Mouse (Mus musculus) layer of hippocampus, adult 9-10 months (tissue): ENCODE data around the gene Hps4.

ENCODE experiments used
- DNase-seq: peaks from one replicate; pipeline ENCODE4 v3.0.0; 2022; ENCODE audit warnings: low spot score

Hps4 gene

GRCm38 (mm10) chr5:112324637-112325545 lies 18.0 kb upstream of the Hps4 start:
- no peak for DNase-seq

DNA sequence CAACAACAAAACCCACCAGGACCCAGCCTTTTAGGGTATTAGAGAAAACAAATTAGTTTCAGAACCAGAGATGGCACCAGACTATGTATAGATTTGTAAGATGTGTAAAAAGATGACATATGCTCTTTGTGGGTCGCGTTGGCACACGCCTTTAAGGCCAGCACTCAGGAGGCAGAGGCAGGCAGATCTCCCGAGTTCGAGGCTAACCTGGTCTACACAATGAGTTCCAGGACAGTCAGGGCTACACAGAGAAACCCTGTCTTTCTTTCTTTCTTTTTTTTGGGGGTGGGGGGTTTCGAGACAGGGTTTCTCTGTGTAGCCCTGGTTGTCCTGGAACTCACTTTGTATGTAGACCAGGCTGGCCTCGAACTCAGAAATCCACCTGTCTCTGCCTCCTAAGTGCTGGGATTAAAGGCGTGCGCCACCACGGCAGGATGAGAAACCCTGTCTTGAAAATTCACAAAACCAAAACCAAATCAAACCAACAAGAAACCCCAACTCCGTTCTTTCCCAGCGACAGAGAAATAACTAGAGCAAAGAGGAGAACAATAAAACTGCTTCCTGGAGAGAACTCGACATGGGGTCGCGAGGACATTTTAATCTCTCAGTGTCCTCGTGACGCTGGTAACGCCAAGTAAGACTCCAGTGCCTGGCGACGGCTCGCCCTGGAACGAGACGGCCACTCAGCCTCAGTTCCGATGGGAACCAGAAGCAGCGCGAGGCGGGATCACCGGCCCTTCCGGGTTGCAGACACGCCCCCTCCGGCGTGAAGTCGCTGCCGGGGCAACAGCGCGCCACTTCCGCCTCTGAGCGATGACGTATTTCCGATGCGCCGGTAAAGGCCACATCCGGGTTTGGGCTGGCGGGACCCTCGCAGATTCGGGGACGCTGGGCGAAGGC lies 17.1 kb upstream of the Hps4 start, which contains the start of gene Tfip11:
Gene Tfip11 (plus strand): TSS at position 813 of the 900 bp plus-strand sequence.
- DNase-seq: peak; percentile 87

DNA sequence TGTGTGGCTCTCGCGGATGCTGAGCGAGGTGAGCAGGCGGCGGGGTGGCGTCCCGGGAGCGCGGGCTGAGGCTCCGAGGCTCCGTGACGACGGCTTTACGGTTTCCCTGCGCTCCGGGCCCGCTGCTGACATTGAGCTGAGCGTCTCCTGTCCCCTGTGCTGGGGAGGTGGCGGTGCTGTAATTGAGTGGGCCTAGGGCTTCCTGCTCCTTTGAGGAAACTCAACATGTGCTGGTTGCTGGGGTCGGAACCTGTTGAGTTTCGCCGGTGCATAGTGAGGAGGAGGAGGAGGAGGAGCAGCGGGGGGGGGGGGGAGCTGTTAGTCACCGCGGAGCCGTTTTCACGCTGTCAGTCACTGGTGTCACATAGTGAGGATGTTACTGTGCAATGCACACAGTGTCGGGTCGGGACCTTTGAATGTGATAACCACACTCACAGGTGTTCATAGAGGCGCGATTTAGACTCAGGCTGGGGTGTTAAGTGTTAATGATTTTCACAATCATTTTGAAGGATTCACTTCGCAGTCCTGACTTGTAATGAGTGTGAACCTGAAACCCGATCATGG lies 16.4 kb upstream of the Hps4 start:
- no peak for DNase-seq

DNA sequence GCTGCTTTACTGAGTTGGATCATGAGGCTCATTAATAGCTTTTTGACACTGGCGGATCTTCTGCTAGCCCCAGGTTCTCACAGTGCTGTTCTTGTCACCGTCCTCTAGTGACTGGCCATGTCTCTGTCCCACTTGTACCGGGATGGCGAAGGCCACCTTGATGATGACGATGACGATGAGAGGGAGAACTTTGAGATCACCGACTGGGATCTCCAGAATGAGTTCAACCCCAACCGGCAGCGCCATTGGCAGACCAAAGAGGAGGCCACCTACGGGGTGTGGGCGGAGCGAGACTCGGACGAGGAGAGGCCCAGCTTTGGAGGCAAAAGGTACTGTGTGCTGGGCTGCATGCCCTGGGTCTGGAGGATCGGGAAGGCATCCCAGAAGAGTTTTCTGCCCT lies 15.0 kb upstream of the Hps4 start:
- DNase-seq: no peak

GRCm38 (mm10) chr5:112329805-112330564 lies 12.9 kb upstream of the Hps4 start:
- no peak for DNase-seq

DNA sequence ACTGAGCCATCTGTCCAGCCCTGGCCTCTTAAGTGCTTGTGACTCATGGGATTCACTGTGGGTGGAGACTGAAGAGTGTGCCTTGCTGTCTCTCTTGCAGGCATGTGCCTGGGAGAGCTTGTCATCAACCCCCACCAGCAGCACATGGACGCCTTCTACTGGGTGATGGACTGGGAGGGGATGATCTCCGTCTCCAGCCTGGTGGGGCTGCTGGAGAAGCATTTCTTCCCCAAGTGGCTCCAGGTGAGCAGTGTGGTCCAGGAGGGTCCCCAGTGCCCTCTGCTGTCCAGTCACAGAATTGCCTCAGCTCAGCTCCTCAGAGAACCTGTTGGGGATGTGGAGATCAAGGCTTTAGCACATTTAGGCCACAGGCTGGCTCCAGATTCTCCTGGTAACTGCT lies 7.4 kb upstream of the Hps4 start:
- DNase-seq: no peak

DNA sequence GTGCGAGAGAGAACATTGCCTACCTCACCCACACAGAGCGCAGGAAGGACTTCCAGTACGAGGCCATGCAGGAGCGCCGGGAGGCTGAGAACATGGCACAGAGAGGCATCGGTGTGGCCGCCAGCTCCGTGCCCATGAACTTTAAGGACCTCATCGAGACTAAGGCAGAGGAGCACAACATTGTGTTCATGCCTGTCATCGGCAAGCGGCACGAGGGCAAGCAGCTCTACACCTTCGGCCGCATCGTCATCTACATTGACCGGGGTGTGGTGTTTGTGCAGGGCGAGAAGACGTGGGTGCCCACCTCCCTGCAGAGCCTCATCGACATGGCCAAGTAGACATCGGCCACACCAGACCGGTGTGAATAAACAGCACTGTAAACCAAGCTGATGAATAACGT lies 5.9 kb upstream of the Hps4 start:
- no peak for DNase-seq

DNA sequence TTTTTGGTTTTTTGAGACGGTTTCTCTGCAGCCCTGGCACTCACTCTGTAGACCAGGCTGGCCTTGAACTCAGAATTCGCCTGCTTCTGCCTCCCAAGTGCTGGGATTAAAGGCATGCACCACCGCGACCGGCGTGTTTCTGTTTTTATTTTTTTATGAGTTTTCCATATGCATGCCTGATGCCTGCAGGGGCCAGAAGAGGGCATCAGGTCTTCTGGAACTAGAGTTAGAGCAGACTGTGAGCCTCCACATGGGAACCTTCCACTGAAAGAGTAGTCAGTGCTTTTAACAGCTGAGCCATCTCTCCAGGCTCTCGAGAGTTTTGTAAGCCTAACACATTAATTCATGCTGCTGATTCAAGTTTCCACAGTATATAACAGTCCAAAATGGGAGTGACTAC lies 3.7 kb upstream of the Hps4 start:
- DNase-seq: no peak

GRCm38 (mm10) chr5:112343205-112343595 lies 317 bp downstream of the Hps4 start:
- DNase-seq: no peak

DNA sequence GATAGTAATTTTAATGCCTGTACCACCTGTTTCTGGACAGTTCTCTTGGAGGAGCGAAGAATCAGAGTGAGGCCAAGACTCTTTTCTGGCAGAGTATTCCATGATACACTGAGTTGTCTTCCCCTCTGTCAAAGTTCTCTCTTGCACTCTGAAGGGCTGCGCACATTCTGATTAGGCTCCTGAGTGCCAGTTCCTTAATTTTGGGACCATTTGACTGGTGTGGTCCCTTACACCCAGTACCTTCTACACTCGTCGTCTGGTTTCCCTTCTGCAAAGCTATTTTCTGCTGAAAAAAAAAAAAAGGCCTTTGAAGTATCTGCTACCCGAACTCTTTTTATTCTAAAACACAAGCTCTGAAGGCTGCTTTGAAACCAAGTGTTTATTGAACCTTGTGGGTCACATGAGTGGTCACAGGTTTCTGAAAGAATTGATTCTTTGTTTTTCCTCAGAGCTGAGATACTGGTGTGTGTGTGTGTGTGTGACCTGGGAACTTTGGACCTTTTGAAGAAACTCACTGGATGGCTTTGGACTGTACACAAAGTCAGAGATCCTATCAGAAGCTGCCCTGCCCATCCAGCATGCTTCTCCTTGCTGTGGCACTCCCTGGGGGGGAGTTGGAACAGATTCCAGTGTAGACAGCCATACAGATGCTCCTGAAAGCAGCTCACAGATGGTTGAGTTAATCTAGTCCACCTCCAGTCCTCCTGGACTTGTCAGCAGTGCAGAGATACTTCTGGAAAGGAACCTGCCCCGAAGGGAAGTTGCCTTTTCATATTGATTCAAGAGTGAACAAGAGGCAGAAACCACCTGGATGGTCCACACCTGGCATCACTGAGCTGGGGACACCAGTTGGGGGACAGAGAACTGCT lies 1.4 kb downstream of the Hps4 start:
- peak; percentile 54 for DNase-seq

DNA sequence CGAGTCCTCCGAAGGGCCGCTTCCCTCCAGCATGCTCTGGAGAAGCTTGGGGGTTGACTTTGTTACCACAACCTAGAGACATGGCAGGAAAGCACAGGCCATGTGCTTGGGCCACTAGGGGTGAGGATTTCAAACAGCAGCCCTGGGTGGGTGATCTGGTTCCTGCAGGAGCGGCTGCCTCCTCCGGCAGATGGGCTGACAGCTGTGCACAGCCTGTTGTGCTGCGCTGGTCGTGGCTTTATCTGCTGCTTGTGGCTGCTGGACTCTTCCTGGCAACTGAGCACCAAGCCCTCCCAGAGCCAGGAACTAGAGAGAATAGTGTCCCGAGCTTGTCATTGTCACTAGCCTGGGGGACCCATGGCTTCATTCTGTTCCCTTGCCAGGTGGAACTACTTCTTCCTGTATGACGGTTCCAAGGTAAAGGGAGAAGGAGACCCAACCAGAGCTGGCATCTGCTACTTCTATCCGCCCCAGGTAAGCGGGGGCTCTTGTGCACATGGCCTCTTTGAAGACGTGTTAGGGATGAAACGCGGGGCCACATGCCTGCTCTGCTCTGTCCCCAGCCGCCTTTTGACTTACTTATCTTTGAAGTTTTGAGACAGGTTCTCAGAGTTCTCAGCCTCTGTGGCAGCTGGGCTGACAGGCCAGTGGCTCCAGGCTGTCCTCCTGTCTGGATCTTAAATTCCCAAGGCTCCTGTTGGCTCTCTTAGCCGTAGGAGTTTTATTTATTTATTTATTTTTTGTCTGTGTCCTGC lies 3.5 kb downstream of the Hps4 start:
- no peak for DNase-seq

GRCm38 (mm10) chr5:112349169-112349568 lies 6.3 kb downstream of the Hps4 start:
- DNase-seq: no peak

DNA sequence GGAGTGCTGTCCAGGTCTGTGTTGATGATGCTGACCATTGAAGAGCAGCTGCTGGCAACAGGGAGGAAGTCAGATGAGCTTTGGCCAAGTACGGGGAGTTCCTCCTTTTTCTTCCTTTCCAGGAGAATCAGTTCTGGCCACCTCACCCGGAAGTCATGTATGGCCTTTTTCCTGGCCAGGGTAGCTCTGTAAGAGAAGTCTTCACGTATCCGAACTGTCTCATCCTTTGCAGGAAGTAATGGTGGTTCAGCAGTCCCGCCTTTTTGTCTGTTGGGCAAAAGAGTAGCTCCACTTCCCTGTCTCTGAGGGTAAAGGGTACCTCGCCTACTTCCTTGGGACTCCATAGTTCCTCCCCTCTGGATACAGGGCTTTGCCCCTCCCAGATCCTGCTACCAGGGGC lies 12.6 kb downstream of the Hps4 start:
- no peak for DNase-seq

- no peak for DNase-seq
Observed at GRCm38 (mm10) chr5:112355910-112356309, 13.0 kb downstream of the Hps4 start, which contains the start of gene Gm6583. Gm6583 (minus strand) TSS chr5:112356033.

GRCm38 (mm10) chr5:112356322-112356721 lies 13.4 kb downstream of the Hps4 start:
- no peak for DNase-seq

GRCm38 (mm10) chr5:112359520-112359919 lies 16.6 kb downstream of the Hps4 start:
- no peak for DNase-seq

DNA sequence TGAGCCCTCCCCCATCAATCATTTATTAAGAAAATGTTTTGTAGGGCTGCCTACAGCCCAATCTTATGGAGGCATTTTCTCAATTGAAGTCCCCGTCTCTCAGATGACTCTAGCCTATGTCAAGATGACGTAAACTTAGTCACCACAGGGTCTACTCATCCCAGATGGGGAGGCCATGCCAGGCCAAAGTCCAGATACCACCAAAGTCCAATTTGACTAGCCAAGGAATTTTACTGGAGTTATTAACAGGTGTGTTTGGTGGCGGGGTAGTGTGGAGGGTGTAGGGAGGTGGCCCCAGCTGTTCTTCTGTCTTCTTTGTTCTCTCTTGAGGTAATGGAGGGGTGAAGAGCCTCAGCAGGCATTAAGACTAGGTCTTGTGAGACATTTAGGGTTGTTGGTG lies 17.2 kb downstream of the Hps4 start:
- DNase-seq: no peak

DNA sequence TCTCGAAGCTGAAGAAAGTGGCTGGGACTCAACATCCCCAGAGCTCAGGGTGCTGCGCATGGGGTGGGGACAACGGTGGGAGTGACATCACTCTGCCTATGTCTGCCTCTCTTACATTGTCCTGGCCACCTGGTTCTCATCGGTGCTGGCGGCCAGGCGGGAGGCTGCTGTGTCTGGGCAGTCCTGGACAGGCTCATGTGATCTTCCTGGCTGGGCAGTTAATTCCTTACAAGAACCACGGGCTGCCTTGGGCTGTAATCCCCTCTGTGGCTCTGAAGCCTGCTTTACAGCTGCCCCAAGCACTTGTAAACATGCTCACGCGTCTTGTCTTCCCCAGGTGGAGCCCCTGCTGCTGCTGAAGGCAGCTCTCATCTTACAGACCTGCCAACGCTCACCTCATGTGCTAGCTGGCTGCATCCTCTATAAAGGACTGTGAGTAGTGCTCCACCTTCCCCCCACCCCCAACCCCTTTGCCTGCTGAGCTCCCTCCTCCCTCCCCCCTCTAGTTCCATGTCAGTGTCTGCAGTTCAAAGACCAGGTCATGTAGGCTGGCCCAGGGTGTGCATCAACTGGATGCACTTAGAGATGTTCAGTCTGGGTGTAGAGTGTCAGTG lies 21.4 kb downstream of the Hps4 start:
- no peak for DNase-seq

DNA sequence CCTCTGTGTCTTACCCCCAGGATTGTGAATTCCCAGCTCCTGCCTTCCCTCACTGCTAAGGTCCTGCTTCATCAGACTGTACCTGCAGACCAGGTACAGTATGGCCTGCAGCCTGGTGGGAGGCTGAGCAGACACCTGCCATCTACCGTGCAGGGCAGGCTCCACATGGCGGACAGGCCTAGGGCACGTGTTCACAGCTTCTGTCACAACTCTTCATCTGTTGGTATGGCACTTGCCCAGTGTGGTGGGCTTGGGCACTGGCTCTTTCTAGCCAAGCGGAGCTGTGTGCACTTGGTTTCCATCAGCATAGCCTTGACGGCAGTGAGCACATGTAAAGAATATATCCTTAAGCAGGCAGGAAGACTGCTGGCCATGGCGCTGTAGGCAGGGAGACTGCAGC lies 24.0 kb downstream of the Hps4 start:
- DNase-seq: no peak

- no peak for DNase-seq
Observed at GRCm38 (mm10) chr5:112367338-112367737, 24.5 kb downstream of the Hps4 start.
